Mouse (Mus musculus) Patski (cell line): ENCODE measurements around the gene Pld5. TPM values are rescaled to one million over a fixed set of nuclear protein-coding genes. Genes with fewer than 3 reads are reported as not detected.

Experiments
- ATAC-seq: fragments of 100-300 bp; one replicate; pipeline ENCODE4 v1.8.0; 2021
- CTCF ChIA-PET: fragments of 350-600 bp; sonication (Branson Sonifier 250); formaldehyde crosslinking; loops from one replicate; lab custom pipeline; 2022; ENCODE audit warnings: inconsistent platforms; lab: Charles Lee
- POLR2A ChIA-PET: fragments of 350-600 bp; sonication (Branson Sonifier 250); formaldehyde crosslinking; loops from one replicate; lab custom pipeline; 2022; ENCODE audit warnings: antibody characterized with exemption, inconsistent platforms; lab: Charles Lee
- DNase-seq: peaks from one replicate; pipeline ENCODE4 v3.0.0-alpha.2; 2011; ENCODE audit warnings: low read depth, low spot score
- H3K27me3 ChIP-seq: fragments of 371-371 bp; one replicate; pipeline ENCODE4 v1.5.1; 2021
- CTCF ChIP-seq: fragments of 100-300 bp; IDR thresholded peaks from one replicate; pipeline ENCODE4 v1.5.1; 2021
- in situ Hi-C: fragments of 300-500 bp; cut with MboI; formaldehyde crosslinking; loops from 3 replicates; pipeline ENCODE4 v1.11.1; 2018; ENCODE audit warnings: low pct_unique_long_range_greater_than_20kb, mixed read lengths
- polyA plus RNA-seq: library from polyadenylated mRNA; unstranded; gene quantifications from one replicate; pipeline ENCODE4 v1.2.3, GENCODE M21; 2021

Gene Pld5
- polyA plus RNA-seq, 1 experiment from 2014 or later, result not detected

GRCm38 (mm10) chr1:176046995-176047394 is 228.1 kb downstream of the Pld5 start:
- TF ChIP-seq CTCF, result no peak
- CTCF ChIA-PET, result no interaction called here
- DNase-seq (no peak), ATAC-seq (no peak)
- POLR2A ChIA-PET, result no interaction called here
- H3K27me3 ChIP-seq, result peaks cover 10% of the 10 kb centered on the region
- in situ Hi-C loops, result no loop called here

- no peak for ATAC-seq
- ChIA-PET CTCF (no interaction called here), POLR2A (no interaction called here)
- no peak for DNase-seq
- in situ Hi-C loops, result no loop called here
- H3K27me3 ChIP-seq, result peaks cover 10% of the 10 kb centered on the region
- TF ChIP-seq CTCF, result no peak
Measured at GRCm38 (mm10) chr1:176046375-176046774, 228.7 kb downstream of the Pld5 start.

- in situ Hi-C loops, result no loop called here
- ChIA-PET POLR2A (no interaction called here), CTCF (no interaction called here)
- ATAC-seq, result no peak
- peaks cover 12% of the 10 kb centered on the region for H3K27me3 ChIP-seq
- DNase-seq, result no peak
- TF ChIP-seq CTCF, result no peak
Measured at GRCm38 (mm10) chr1:176043056-176043455, 232.1 kb downstream of the Pld5 start.

- in situ Hi-C loops, result no loop called here
- ATAC-seq, result no peak
- POLR2A ChIA-PET, result no interaction called here
- TF ChIP-seq CTCF, result no peak
- H3K27me3 ChIP-seq, result peaks cover 4% of the 10 kb centered on the region
- no peak for DNase-seq
- CTCF ChIA-PET, result interaction anchor here (1.2 kb wide), 1 partner anchor 30 kb away, joined by 3 read pairs; no protein-coding TSS in a partner anchor
Measured at GRCm38 (mm10) chr1:176039923-176040322, 235.2 kb downstream of the Pld5 start.

GRCm38 (mm10) chr1:176036028-176036427 is 239.1 kb downstream of the Pld5 start:
- POLR2A ChIA-PET, result no interaction called here
- no peak for TF ChIP-seq CTCF
- in situ Hi-C loops, result no loop called here
- DNase-seq, result no peak
- no peak for ATAC-seq
- CTCF ChIA-PET, result interaction anchor here (1.2 kb wide), 1 partner anchor 10 kb away, joined by 3 read pairs; no protein-coding TSS in a partner anchor
- peaks cover 6% of the 10 kb centered on the region for H3K27me3 ChIP-seq

- CTCF ChIA-PET, result no interaction called here
- DNase-seq (no peak), ATAC-seq (no peak)
- in situ Hi-C loops, result no loop called here
- no peak for TF ChIP-seq CTCF
- POLR2A ChIA-PET, result no interaction called here
- peaks cover 8% of the 10 kb centered on the region for H3K27me3 ChIP-seq
Measured at GRCm38 (mm10) chr1:176034699-176035098, 240.4 kb downstream of the Pld5 start.

- ChIA-PET POLR2A (interaction anchor here (0.6 kb wide), 1 partner anchor 174 kb away, joined by 5 read pairs; no protein-coding TSS in a partner anchor), CTCF (no interaction called here)
- peaks cover 4% of the 10 kb centered on the region for H3K27me3 ChIP-seq
- no peak for TF ChIP-seq CTCF
- in situ Hi-C loops, result no loop called here
- DNase-seq (no peak), ATAC-seq (no peak)
Measured at GRCm38 (mm10) chr1:176033698-176034097, 241.4 kb downstream of the Pld5 start.

GRCm38 (mm10) chr1:176029063-176029462 is 246.0 kb downstream of the Pld5 start:
- no peak for TF ChIP-seq CTCF
- ChIA-PET CTCF (no interaction called here), POLR2A (no interaction called here)
- ATAC-seq, result no peak
- no peak for DNase-seq
- in situ Hi-C loops, result no loop called here
- peaks cover 9% of the 10 kb centered on the region for H3K27me3 ChIP-seq

- in situ Hi-C loops, result no loop called here
- ChIA-PET POLR2A (no interaction called here), CTCF (no interaction called here)
- TF ChIP-seq CTCF, result no peak
- peaks cover 9% of the 10 kb centered on the region for H3K27me3 ChIP-seq
- no peak for ATAC-seq
- DNase-seq, result no peak
Measured at GRCm38 (mm10) chr1:176028397-176028796, 246.7 kb downstream of the Pld5 start.

- H3K27me3 ChIP-seq, result peaks cover 5% of the 10 kb centered on the region
- POLR2A ChIA-PET, result no interaction called here
- in situ Hi-C loops, result no loop called here
- no peak for DNase-seq
- no peak for ATAC-seq
- CTCF ChIA-PET, result interaction anchor here (1.2 kb wide), 1 partner anchor 11 kb away, joined by 4 read pairs; no protein-coding TSS in a partner anchor
- TF ChIP-seq CTCF, result no peak
Measured at GRCm38 (mm10) chr1:176024501-176024900, 250.6 kb downstream of the Pld5 start.

- in situ Hi-C loops, result no loop called here
- TF ChIP-seq CTCF, result no peak
- ChIA-PET CTCF (no interaction called here), POLR2A (no interaction called here)
- ATAC-seq (no peak), DNase-seq (no peak)
- peaks cover 5% of the 10 kb centered on the region for H3K27me3 ChIP-seq
Measured at GRCm38 (mm10) chr1:176018523-176018922, 256.6 kb downstream of the Pld5 start.

GRCm38 (mm10) chr1:176016076-176016475 is 259.0 kb downstream of the Pld5 start:
- in situ Hi-C loops, result no loop called here
- no peak for ATAC-seq
- TF ChIP-seq CTCF, result no peak

More at GRCm38 (mm10) chr1:176016076-176016475, 259.0 kb downstream of the Pld5 start:
- POLR2A ChIA-PET, result no interaction called here
- peaks cover 5% of the 10 kb centered on the region for H3K27me3 ChIP-seq
- DNase-seq, result no peak
- CTCF ChIA-PET, result no interaction called here
